Mouse (Mus musculus) thymus, adult 2 months (tissue): Measurements from ENCODE around the gene Psmc3ip. TPM values are rescaled to one million over a fixed set of nuclear protein-coding genes. Genes with fewer than 3 reads are reported as not detected.

Experiments used
- DNase-seq: peaks from one replicate; pipeline ENCODE4 v3.0.0; 2021
- H3K27ac ChIP-seq: fragments of 200-500 bp; 2 replicates; pipeline ENCODE4 v1.5.1; 2012; ENCODE audit warnings: low read length, control low read depth; ENCODE audit not compliant: control insufficient read depth, insufficient read depth
- H3K27me3 ChIP-seq: fragments of 200-500 bp; 2 replicates; pipeline ENCODE4 v1.6.1; 2012; ENCODE audit warnings: mild to moderate bottlenecking, low read length, moderate library complexity, mixed read lengths; ENCODE audit not compliant: control insufficient read depth, insufficient read depth
- H3K36me3 ChIP-seq: fragments of 200-500 bp; 2 replicates; pipeline ENCODE4 v1.6.1; 2012; ENCODE audit warnings: mild to moderate bottlenecking, low read length, moderate library complexity; ENCODE audit not compliant: control insufficient read depth, insufficient read depth
- H3K4me1 ChIP-seq: fragments of 200-500 bp; replicated peaks from 2 replicates; pipeline ENCODE4 v1.6.1; 2012; ENCODE audit warnings: low read length; ENCODE audit not compliant: control insufficient read depth, insufficient read depth
- H3K4me3 ChIP-seq: fragments of 200-500 bp; 2 replicates; pipeline ENCODE4 v1.5.1; 2012; ENCODE audit warnings: mild to moderate bottlenecking, low read length, control low read depth, moderate library complexity; ENCODE audit not compliant: control insufficient read depth, insufficient read depth
- CTCF ChIP-seq: fragments of 200-500 bp; IDR thresholded peaks from 2 replicates; pipeline ENCODE4 v1.5.1; 2012; ENCODE audit warnings: mild to moderate bottlenecking, control low read depth, low read length, moderate library complexity, borderline replicate concordance; ENCODE audit not compliant: control insufficient read depth, poor library complexity, insufficient read depth; ENCODE audit errors: extremely low read depth
- POLR2A ChIP-seq: fragments of 200-500 bp; IDR thresholded peaks from 2 replicates; pipeline ENCODE4 v1.6.1; 2012; ENCODE audit warnings: mild to moderate bottlenecking, low read length, control low read depth, moderate library complexity; ENCODE audit not compliant: control insufficient read depth, poor library complexity, insufficient read depth; ENCODE audit errors: extremely low read depth
- WGBS: fragments of 180-500 bp; shearing (Covaris S2); methylation state at CpG from one replicate; pipeline ENCODE4 v1.1.7; 2018; 5-methylcytosine and 5-hydroxymethylcytosine counted together
- polyA plus RNA-seq: library from polyadenylated mRNA; depleted of rRNA; stranded (reverse); fragments of >200 nt; gene quantifications from 2 replicates; pipeline ENCODE4 v1.2.3, GENCODE M21; 2012

Psmc3ip gene
- polyA plus RNA-seq, 1 experiment, result 6.0 TPM

DNA sequence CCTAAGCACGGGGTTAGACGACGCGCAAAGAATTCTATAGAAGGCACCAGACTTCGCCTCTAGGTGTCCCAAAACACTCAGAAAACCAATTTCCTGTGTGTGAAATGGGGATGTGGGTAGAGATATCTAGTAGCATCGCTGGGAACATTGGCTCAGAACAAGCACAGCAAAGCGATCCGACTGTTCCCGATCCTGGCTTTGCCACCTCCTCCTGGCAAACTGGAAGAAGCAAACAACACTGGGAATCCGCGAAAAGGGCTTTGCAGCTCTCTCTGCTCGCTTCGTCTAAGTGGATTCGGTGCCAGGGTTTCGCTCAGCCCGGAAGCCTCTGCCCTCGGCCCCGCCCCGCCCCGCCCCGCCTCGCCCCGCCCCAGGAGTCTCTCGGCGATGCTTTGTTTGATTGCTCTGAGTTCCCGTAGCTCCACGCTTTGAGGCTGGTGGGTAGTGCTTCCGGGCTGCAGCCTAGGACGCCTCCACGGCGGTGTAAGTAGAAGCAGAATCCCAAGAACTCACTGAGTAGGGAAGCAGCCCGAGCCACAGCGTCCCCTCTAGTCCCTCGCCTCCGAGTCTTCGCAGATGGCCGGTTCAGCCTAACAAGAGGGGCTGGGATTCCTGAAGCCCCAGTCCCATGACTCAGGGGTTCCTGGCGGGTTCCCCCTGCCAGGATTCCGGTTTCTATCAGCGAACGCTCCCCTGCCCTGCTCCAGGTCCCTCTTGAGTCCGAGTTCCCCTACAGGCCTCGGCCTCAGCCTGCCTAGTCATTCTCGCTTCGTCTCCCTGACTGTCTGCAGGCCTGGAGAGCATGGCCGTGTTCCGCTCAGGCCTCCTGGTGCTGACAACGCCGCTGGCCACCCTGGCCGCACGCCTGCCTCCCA is 12.8 kb downstream of the Psmc3ip start, which contains the start of gene Coasy:
Coasy (plus strand) TSS at position 358 of the 875 bp plus-strand sequence.
- H3K36me3 ChIP-seq, result no peaks in the 10 kb centered on the region
- peak; percentile 82 for DNase-seq
- H3K4me3 ChIP-seq, result peak within 1 kb of the TSS; percentile 89
- TF ChIP-seq CTCF, result no peak
- TF ChIP-seq POLR2A, result peak; percentile 55
- under 1% methylated on average over 51 of the region's 51 CpGs for WGBS
- peak within 1 kb of the TSS; percentile 67 for H3K27ac ChIP-seq
- peaks cover 5% of the 10 kb centered on the region; the same call in 1 of the 2 replicates for H3K27me3 ChIP-seq
- H3K4me1 ChIP-seq, result peaks cover 31% of the 10 kb centered on the region

DNA sequence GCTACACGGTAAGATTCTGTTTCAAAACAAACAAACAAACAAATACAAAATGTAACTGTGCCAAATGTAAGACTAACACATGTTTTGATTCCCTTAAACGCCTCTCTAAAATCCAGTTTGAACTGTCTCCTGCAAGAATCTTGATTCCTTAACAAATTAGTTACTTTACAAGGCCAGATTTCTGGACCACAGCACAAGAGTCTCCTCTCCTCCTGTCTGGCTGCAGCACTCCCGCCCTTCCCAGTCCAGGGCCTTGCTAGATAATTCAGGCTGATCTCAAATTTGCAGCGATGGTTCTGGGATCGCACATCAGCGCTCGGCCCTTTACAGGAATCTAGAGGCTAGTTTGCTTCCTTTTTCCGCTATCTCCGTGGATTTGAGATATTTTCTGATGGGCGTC is 13.6 kb downstream of the Psmc3ip start:
- H3K36me3 ChIP-seq, result no peaks in the 10 kb centered on the region
- TF ChIP-seq CTCF, result no peak
- no peak for TF ChIP-seq POLR2A
- peak overlapping the region; percentile 67; the same call in 1 of the 2 replicates for H3K27ac ChIP-seq
- no peak for DNase-seq
- H3K4me1 ChIP-seq, result peaks cover 30% of the 10 kb centered on the region
- WGBS, result 21% methylated on average over 10 of the region's 10 CpGs
- peak overlapping the region; percentile 84 for H3K4me3 ChIP-seq
- peaks cover 5% of the 10 kb centered on the region; the same call in 1 of the 2 replicates for H3K27me3 ChIP-seq

DNA sequence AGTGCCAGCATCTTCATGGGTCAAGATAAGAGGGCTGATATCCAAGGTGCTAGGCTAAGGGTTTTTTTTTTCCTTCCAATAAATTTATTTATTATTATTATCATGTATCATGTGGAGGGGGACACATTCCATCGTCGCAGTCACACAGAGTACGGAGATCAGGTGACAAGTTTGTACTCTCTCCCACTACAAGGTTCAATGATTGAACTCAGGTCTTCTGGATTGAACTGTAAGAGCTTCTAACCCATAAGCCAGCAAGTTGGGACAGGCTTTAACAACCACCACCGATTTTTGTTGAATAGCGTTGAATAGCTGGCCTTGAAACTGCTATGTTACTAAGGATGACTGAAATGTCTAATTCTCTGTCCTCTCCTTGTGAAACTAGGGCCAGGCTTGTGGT is 14.8 kb downstream of the Psmc3ip start:
- TF ChIP-seq CTCF (no peak), POLR2A (no peak)
- Histone ChIP-seq H3K4me1 (peaks cover 20% of the 10 kb centered on the region), H3K36me3 (no peaks in the 10 kb centered on the region), H3K27me3 (peaks cover 5% of the 10 kb centered on the region; the same call in 1 of the 2 replicates), H3K27ac (no peak overlapping the region), H3K4me3 (no peak overlapping the region)
- no peak for DNase-seq
- WGBS, result 84% methylated on average over 5 of the region's 5 CpGs

DNA sequence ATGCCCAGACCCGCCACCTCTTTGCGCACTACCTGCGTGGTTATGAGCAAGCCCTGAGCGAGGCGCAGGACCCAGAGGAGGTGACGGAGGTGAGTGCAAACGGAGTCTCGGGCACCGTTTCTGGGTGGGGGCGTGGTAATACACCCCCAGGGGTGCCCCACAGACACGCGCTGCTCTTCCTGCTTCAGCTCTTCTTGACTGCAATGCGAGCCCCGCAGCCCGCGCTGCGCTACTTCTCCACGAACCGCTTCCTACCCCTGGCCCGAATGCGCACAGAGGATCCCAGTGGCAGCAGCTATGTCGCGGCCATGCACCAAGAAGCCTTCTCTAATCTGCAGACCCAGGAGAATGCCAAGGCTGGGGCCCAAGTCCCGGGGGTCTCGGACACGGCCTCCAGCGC is 15.5 kb downstream of the Psmc3ip start:
- no peak overlapping the region for H3K27ac ChIP-seq
- peak; percentile 43 for DNase-seq
- H3K36me3 ChIP-seq, result no peaks in the 10 kb centered on the region
- H3K4me3 ChIP-seq, result no peak overlapping the region
- 8% methylated on average over 27 of the region's 27 CpGs for WGBS
- TF ChIP-seq CTCF (no peak), POLR2A (no peak)
- H3K4me1 ChIP-seq, result peaks cover 20% of the 10 kb centered on the region
- peaks cover 5% of the 10 kb centered on the region; the same call in 1 of the 2 replicates for H3K27me3 ChIP-seq

DNA sequence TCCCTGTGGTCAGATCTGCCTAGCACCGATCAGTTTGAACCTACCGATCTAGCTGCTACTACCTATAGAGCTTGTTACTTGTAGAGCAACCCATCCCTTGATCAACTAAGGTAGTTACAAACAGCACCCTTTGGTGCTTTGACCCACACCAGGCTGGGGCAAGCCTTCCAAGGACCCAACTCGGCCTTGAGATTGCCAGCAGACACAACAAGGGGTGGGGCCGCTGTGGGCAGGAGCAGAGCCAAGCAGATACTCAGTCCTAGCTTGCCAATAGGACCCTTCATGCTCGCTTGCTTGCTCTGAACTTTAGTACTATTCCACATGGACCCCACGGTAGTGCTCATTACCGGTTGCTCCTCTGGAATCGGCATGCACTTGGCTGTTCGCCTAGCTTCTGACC is 17.1 kb downstream of the Psmc3ip start, which contains the start of gene Hsd17b1:
Hsd17b1 (plus strand) TSS at position 291 of the 400 bp plus-strand sequence.
- Histone ChIP-seq H3K36me3 (no peaks in the 10 kb centered on the region), H3K4me1 (peaks cover 16% of the 10 kb centered on the region), H3K4me3 (no peak within 1 kb of the TSS), H3K27ac (no peak within 1 kb of the TSS), H3K27me3 (peaks cover 5% of the 10 kb centered on the region; the same call in 1 of the 2 replicates)
- 93% methylated on average over 9 of the region's 9 CpGs for WGBS
- TF ChIP-seq POLR2A (no peak), CTCF (no peak)
- no peak for DNase-seq

DNA sequence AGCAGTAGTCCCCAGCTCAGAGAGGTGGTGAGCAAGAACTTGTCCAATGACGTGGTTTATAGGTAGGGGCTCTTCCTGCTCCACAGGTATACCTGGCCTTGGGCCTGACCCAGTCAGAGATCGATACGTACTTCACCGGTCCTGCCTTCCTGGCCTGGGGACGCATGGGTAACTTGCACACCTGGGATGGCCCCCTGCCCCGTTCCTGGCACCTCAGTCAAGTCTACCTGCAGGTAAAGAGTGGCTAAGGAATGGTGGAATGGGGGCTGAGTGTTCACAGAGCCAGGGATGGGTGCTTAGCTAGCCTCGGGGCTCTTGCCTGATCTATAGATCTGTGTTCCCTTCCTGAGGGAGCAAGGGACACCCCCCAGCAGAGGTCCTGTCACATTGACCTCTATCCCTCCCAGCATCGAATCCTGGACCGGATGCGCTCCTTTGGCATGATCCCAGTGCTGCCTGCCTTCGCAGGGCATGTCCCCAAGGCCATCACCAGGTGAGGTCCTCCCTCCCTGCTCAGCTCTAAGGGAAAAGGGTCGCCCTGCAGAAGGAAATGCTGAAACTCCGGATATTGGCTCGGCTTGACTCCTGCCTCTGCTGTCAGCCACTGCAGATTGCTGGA is 23.3 kb downstream of the Psmc3ip start:
- DNase-seq, result no peak
- peaks cover 8% of the 10 kb centered on the region for H3K4me1 ChIP-seq
- WGBS, result 95% methylated on average over 14 of the region's 14 CpGs
- H3K27me3 ChIP-seq, result no peaks in the 10 kb centered on the region
- H3K4me3 ChIP-seq, result no peak overlapping the region
- no peak overlapping the region for H3K27ac ChIP-seq
- H3K36me3 ChIP-seq, result no peaks in the 10 kb centered on the region
- no peak for TF ChIP-seq CTCF
- TF ChIP-seq POLR2A, result no peak
